Mouse (Mus musculus) stomach, embryonic 16.5 days (tissue): ENCODE measurements around the gene Pus10. TPM values are rescaled to one million over a fixed set of nuclear protein-coding genes. Genes with fewer than 3 reads are reported as not detected.

ENCODE experiments used
- ATAC-seq: fragments of 200-750 bp; cut with Nextera tagmentation; 2 replicates; pipeline ENCODE4 v1.8.0; 2017; ENCODE audit warnings: moderate number of reproducible peaks, moderate TSS enrichment; ENCODE audit not compliant: insufficient read depth, low FRiP score
- H3K27ac ChIP-seq: fragments of 300-500 bp; sonication (generic); 2 replicates; pipeline ENCODE4 v1.5.1; 2014; ENCODE audit warnings: low read length
- H3K27me3 ChIP-seq: fragments of 300-500 bp; sonication (generic); 2 replicates; pipeline ENCODE4 v1.6.1; 2014; ENCODE audit warnings: low read length, control low read depth, mixed read lengths; ENCODE audit not compliant: control insufficient read depth, insufficient read depth
- H3K36me3 ChIP-seq: fragments of 300-500 bp; sonication (generic); 2 replicates; pipeline ENCODE4 v1.6.1; 2014; ENCODE audit warnings: low read length; ENCODE audit not compliant: control insufficient read depth, insufficient read depth
- H3K4me1 ChIP-seq: fragments of 300-500 bp; sonication (generic); 2 replicates; pipeline ENCODE4 v1.6.1; 2014; ENCODE audit warnings: low read length, control low read depth, mixed read lengths; ENCODE audit not compliant: control insufficient read depth, insufficient read depth
- H3K4me2 ChIP-seq: fragments of 300-500 bp; sonication (generic); 2 replicates; pipeline ENCODE4 v1.6.1; 2014; ENCODE audit warnings: low read depth, low read length, mixed read lengths
- H3K4me3 ChIP-seq: fragments of 300-500 bp; sonication (generic); replicated peaks from 2 replicates; pipeline ENCODE4 v1.5.1; 2014; ENCODE audit warnings: mild to moderate bottlenecking, low read length
- H3K9ac ChIP-seq: fragments of 300-500 bp; sonication (generic); 2 replicates; pipeline ENCODE4 v1.6.1; 2014; ENCODE audit warnings: low read length
- H3K9me3 ChIP-seq: fragments of 300-500 bp; sonication (generic); replicated peaks from 2 replicates; pipeline ENCODE4 v1.6.1; 2016; ENCODE audit warnings: low read length, control low read depth; ENCODE audit not compliant: control insufficient read depth
- WGBS: fragments of 180-500 bp; shearing (Covaris S2); extraction: QIAGEN DNeasy Blood & Tissue Kit; methylation state at CpG from one replicate; pipeline ENCODE4 v1.1.7; 2014; 5-methylcytosine and 5-hydroxymethylcytosine counted together
- polyA plus RNA-seq: library from polyadenylated mRNA; unstranded; fragments of >200 nt; fragmentation: Nextera tagmentation; extraction: Ambion mirVana; gene quantifications from 2 replicates; pipeline ENCODE4 v1.2.1, GENCODE M21; 2015

Pus10 gene
- polyA plus RNA-seq, 1 experiment from 2014 or later = 24.4 TPM

DNA sequence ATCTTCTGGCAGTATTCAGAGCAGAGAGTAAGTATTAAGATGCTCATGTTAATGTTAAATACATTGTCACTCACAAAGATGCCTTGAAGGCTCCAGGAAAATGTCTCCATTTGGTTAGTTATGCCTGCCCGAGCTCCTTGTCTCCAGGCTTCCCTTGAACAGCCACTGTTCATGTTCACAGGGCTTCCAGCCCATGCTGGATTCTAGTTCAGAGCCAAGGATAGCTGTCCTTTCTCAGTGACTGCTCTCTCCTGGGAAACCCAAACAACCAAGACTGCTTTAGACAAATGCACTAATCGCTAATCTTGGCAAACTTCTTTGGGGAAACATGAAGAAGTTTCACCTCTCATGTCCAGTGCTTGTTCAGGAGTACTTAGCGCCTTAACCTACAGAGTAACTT is 46.8 kb downstream of the Pus10 start:
- ATAC-seq = no peak
- H3K36me3 ChIP-seq = peaks cover 8% of the 10 kb centered on the region; the same call in 1 of the 2 replicates

DNA sequence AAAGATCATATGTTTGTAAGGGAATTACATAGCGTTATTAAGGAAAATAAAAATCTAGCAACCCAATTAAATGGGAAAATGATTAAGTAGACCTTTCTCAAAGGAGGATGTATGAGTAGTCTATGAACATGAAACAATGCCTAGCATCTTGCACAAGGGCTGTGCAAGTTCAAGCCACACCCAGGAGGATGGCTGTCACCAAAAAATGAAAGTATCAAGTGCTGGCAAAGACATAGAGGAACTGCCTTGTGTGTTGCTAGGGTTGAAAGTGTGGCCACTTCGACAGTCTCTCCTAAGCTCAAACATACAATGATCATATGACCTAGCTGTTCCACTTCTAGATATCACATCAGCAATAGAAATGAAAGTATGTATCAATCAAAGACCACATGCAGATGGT is 53.4 kb downstream of the Pus10 start:
- H3K27me3 ChIP-seq = no peaks in the 10 kb centered on the region
- no peaks in the 10 kb centered on the region for H3K4me1 ChIP-seq
- peaks cover 10% of the 10 kb centered on the region; the same call in 1 of the 2 replicates for H3K36me3 ChIP-seq
- no peak for ATAC-seq
- no peak overlapping the region for H3K4me2 ChIP-seq
- no peak overlapping the region for H3K27ac ChIP-seq
- no peak overlapping the region for H3K9ac ChIP-seq
- H3K4me3 ChIP-seq = no peak overlapping the region
- WGBS = 94% methylated on average over 2 of the region's 2 CpGs
- H3K9me3 ChIP-seq = no peaks in the 10 kb centered on the region

More for the DNA sequence above, 46.8 kb downstream of the Pus10 start:
- Histone ChIP-seq H3K27ac (no peak overlapping the region), H3K4me2 (no peak overlapping the region), H3K4me1 (no peaks in the 10 kb centered on the region), H3K9ac (no peak overlapping the region), H3K27me3 (no peaks in the 10 kb centered on the region), H3K4me3 (no peak overlapping the region), H3K9me3 (no peaks in the 10 kb centered on the region)
- WGBS = 85% methylated on average over 3 of the region's 3 CpGs

DNA sequence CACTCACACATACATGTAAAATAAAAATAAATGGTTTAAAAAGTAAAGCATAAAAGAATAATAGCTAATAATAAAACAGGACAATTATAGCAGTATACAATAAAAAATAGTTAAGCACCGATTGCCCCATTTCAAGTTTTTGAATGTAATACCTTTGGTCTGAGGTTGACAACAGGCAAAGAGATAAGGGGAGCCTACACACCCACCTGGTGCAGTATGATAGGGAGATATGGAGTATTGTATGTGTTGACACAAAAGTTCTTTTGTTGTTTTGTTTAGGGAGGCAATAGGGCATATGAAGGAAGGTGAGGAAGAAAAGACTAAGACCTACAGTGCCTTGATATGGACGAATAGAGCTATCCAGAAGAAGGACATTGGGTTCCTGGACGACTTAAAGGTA is 54.4 kb downstream of the Pus10 start:
- H3K4me2 ChIP-seq = no peak overlapping the region
- H3K4me1 ChIP-seq = no peaks in the 10 kb centered on the region
- no peak for ATAC-seq
- WGBS = 85% methylated on average over 3 of the region's 3 CpGs
- H3K9ac ChIP-seq = no peak overlapping the region
- no peak overlapping the region for H3K27ac ChIP-seq
- H3K27me3 ChIP-seq = no peaks in the 10 kb centered on the region
- H3K9me3 ChIP-seq = no peaks in the 10 kb centered on the region
- no peak overlapping the region for H3K4me3 ChIP-seq
- H3K36me3 ChIP-seq = peaks cover 10% of the 10 kb centered on the region; the same call in 1 of the 2 replicates

DNA sequence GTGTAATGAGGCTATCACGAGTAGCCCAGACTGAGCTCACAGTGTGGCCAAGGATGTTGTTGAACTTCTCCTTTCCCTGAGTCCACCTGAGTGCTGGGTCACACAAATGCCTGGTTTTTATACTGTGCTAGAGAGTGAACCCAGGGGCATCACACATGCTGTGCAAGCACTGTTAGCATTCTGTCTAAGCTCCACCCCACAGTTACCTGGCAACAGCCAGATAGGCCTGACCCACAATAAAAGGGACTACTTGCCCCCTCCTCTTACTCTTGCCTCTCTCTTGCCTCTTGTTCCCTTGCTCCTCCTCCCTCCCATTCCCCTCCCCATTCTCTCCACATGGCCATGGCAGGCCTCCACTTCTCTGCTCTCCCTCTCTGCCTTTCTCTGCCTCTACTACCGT is 56.9 kb downstream of the Pus10 start:
- Histone ChIP-seq H3K4me2 (no peak overlapping the region), H3K27ac (no peak overlapping the region), H3K9me3 (no peaks in the 10 kb centered on the region), H3K27me3 (no peaks in the 10 kb centered on the region), H3K9ac (no peak overlapping the region), H3K4me3 (no peak overlapping the region), H3K36me3 (peaks cover 14% of the 10 kb centered on the region), H3K4me1 (peaks cover 2% of the 10 kb centered on the region; the same call in 1 of the 2 replicates)
- 39% methylated on average over 2 of the region's 2 CpGs for WGBS
- ATAC-seq = no peak

DNA sequence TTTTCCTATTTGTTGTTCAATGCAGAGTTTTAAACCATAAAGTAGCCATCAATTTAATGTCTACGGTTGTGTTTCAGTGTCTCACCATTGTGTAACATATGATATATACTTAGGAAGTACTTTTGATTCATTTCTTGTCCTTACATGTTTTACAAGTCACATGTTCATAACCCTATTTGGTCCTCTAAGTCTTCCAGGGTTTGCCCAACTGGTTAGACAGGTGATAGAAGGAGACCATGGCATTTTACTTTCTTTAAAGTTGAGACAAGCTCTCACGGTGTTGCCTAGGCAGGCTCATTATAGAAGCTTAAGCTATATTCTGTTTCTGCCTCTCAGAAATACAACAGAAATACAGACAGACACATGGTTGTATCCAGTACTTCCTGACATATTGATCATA is 60.4 kb downstream of the Pus10 start:
- H3K27me3 ChIP-seq = no peaks in the 10 kb centered on the region
- no peaks in the 10 kb centered on the region for H3K9me3 ChIP-seq
- ATAC-seq = peak; percentile 27; the same call in 1 of the 2 replicates
- H3K27ac ChIP-seq = peak overlapping the region; percentile 43
- no peak overlapping the region for H3K4me2 ChIP-seq
- WGBS = 66% methylated on average over 2 of the region's 2 CpGs
- peaks cover 2% of the 10 kb centered on the region; the same call in 1 of the 2 replicates for H3K4me1 ChIP-seq
- H3K4me3 ChIP-seq = no peak overlapping the region
- peaks cover 12% of the 10 kb centered on the region for H3K36me3 ChIP-seq
- H3K9ac ChIP-seq = no peak overlapping the region

DNA sequence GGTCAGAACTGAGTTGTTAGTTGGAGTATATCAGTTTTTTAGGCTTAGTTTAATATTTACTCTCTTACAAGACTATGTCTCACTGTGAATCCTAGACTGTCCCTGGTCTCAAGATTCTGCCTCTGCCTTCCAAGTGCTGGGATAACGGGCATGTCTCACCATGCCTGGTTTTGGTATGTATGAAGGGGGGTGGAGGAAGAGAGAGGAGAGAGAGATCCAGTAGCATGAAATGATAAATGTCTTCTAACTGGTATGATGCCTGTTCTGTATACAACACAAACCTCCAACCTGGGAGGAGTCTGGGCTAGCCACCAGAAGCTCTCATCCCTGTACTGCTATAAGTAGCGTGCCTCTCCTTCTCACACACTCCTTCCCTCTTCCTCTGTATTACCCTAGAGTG is 61.0 kb downstream of the Pus10 start:
- no peak overlapping the region for H3K9ac ChIP-seq

DNA sequence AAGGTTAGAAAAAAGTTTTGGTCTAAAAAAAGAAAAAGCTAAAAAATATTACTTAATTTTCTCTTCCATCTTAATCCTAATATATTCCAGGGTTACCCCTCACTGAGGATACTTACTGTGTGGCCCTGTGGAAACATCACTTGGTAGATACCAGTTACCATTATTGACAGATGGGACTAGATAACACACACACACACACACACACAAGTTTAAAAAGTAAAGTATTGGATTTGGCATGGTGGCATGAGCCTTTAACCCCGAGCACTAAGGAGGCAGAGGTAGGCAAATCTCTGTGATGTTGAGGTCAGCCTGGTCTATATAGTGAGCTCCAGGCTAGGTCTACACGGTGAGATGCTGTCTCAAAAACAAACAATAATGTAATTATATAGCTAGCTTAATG is 62.7 kb downstream of the Pus10 start:
- WGBS = 88% methylated on average over 2 of the region's 2 CpGs

More for the DNA sequence above, 61.0 kb downstream of the Pus10 start:
- Histone ChIP-seq H3K4me2 (no peak overlapping the region), H3K27ac (peak overlapping the region; percentile 64; the same call in 1 of the 2 replicates), H3K4me3 (no peak overlapping the region), H3K9me3 (no peaks in the 10 kb centered on the region), H3K27me3 (no peaks in the 10 kb centered on the region), H3K4me1 (peaks cover 2% of the 10 kb centered on the region; the same call in 1 of the 2 replicates), H3K36me3 (peaks cover 8% of the 10 kb centered on the region)
- 89% methylated on average over 2 of the region's 2 CpGs for WGBS
- ATAC-seq = peak; percentile 31; the same call in 1 of the 2 replicates

DNA sequence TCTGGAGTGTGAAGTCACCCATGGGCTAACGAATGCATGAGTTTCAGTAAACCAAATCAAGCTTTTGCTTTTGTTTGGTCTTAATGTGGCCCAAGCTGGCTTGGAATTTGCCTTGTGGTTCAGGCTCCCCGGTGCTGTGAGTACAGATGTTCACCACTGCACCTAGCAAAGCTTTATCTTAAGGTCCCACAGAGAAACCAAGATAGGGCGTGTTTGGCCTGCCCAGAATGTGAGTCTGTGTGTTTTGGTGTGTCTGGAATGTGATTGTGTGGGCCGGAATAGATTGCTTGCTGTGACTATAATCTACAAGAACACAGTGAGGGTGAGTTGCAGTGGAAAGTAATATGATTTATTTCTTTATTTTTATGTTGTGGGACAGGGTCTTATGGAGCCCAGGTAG is 64.6 kb downstream of the Pus10 start:
- no peak overlapping the region for H3K4me3 ChIP-seq
- peaks cover 5% of the 10 kb centered on the region for H3K36me3 ChIP-seq
- H3K4me1 ChIP-seq = peaks cover 2% of the 10 kb centered on the region; the same call in 1 of the 2 replicates
- no peak overlapping the region for H3K9ac ChIP-seq
- no peak overlapping the region for H3K4me2 ChIP-seq
- WGBS = 64% methylated on average over 4 of the region's 4 CpGs
- peak overlapping the region; percentile 34; the same call in 1 of the 2 replicates for H3K27ac ChIP-seq
- no peaks in the 10 kb centered on the region for H3K27me3 ChIP-seq
- ATAC-seq = peak; percentile 71; the same call in 1 of the 2 replicates
- no peaks in the 10 kb centered on the region for H3K9me3 ChIP-seq

More for the DNA sequence above, 62.7 kb downstream of the Pus10 start:
- H3K36me3 ChIP-seq = peaks cover 5% of the 10 kb centered on the region; the same call in 1 of the 2 replicates
- H3K9ac ChIP-seq = no peak overlapping the region
- H3K4me1 ChIP-seq = peaks cover 2% of the 10 kb centered on the region; the same call in 1 of the 2 replicates
- no peaks in the 10 kb centered on the region for H3K27me3 ChIP-seq
- H3K9me3 ChIP-seq = no peaks in the 10 kb centered on the region
- no peak overlapping the region for H3K27ac ChIP-seq
- no peak for ATAC-seq
- H3K4me3 ChIP-seq = no peak overlapping the region
- no peak overlapping the region for H3K4me2 ChIP-seq

DNA sequence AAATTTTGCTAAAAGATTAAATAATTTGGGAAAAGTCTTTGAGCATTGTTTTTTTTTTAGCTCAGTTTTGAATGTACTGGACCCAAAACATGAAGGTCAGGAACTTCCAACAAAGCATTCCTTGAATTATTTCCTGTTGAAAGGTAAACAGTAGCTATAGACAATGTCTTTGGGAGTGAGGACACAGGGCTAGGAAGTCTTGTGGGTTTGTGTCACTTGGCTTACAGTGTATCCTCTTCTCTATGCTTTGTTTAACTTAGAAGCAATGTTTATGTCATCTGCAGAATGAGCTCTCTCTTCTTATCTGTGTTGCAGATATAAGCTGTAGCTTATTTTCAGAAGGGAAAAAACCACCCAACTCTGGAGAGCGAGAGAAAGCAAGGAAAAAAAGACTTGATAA is 67.4 kb downstream of the Pus10 start:
- 69% methylated on average over 1 of the region's 1 CpGs for WGBS
- Histone ChIP-seq H3K9me3 (no peaks in the 10 kb centered on the region), H3K27ac (no peak overlapping the region), H3K4me2 (no peak overlapping the region), H3K27me3 (no peaks in the 10 kb centered on the region), H3K9ac (no peak overlapping the region), H3K4me3 (no peak overlapping the region), H3K36me3 (no peaks in the 10 kb centered on the region; the same call in 1 of the 2 replicates), H3K4me1 (no peaks in the 10 kb centered on the region)
- ATAC-seq = no peak
